Mouse (Mus musculus) cerebral cortex, adult 2 months (tissue): ENCODE measurements around the gene B4galt4.

Experiments used
- WGBS: fragments of 180-500 bp; shearing (Covaris S2); methylation state at CpG from one replicate; pipeline ENCODE4 v1.1.7; 2018; 5-methylcytosine and 5-hydroxymethylcytosine counted together

B4galt4 gene

DNA sequence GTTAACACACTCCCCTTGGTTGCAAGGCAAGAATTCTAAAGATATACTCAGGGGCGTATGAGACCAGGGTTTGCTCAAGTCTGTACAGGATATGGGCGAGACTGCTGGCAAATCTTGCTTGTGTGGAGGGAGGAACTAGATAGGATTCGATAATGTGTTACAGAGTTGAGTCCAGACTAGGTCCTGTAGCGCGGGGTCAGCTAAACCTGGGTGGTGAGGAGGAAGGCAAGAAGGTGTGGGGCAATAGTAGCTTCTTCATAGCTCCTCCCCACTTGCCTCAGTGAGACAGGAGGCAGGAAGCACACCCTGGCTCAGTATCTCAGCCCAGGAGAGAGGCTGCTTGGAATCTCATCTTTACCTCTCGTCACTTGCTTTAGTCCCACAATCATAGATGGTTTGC, 12.9 kb upstream of the B4galt4 start:
- 57% methylated on average over 6 of the region's 6 CpGs for WGBS

DNA sequence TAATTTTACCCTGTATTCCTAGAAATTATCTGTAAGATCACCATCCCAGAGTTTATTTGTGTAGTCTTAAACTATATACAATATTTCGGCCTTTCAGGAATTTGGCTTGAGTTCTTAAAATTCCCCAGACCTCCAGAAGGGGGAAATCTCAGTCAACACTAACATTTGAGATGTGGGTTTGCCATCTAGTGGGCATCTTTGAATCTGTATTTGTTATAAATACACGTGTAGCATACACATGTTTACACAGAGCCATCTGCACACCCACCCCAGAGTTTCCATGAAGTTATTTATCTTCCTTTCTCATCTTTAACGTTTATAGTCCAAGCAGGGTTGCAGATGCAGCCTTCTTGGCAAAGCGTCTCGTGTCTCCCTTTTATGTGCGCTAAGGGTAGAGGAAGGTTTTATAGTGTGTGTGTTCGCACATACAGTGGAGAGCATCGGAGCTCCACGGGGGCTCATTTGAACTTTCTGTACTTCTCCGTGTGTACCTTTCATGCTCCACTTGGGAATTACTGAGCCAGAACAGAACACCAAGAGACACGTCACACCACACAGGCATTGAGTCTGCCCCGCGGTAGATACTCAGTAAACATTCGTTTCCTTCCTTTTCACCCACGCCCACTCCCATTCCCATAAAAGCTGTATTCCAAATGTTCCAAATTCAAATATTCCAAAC, 12.3 kb upstream of the B4galt4 start:
- WGBS = 19% methylated on average over 15 of the region's 15 CpGs

DNA sequence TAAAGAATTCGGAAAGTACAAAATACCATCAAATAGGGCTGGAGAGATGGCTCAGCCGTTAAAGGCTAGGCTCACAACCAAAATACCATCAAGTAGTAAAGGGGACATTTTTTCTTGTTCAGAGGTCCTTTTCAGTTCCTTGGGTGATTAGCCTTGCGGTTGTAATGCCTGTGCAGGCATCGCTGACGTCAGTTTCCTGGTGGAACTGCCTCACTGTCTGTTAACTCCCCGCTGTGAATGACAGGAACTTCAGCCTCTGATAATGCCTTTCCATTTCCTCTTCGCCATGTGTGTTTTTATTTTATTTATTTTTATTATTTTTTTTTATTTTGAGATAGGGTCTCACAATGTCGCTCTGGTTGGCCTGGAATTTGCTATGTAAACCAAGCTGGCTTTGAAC, 11.1 kb upstream of the B4galt4 start:
- 47% methylated on average over 8 of the region's 8 CpGs for WGBS

DNA sequence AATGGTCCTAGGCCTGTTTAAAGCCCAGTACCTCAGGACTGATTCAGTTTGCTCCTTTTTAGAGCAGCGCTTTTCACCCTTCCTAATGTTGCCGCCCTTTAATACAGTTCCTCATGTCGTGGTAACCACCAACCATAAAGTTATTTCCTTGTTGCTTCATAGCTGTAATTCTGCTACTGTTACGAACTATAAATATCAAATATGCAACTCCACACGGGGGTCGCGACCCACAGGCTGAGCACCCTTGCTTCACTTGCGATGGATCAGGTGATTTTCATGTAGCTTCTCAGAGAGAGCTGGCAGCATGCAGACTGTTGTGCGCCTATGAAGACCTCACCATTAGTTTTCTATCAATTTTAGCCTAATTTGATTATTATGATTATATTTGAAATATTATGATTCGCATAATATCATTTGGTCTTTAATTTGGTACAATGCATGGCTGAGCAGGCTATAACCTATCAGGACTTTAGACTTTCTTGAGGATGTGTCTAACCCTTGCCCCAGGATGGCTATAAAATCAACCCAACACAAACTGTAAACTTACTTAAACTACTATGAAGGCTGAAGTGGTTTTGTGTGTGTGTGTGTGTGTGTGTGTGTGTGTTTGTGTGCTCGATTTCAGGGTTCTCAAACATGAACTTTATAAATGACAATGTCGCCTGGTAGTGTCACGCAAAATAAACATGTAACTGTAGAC, 710 bp upstream of the B4galt4 start:
- 89% methylated on average over 13 of the region's 13 CpGs for WGBS

DNA sequence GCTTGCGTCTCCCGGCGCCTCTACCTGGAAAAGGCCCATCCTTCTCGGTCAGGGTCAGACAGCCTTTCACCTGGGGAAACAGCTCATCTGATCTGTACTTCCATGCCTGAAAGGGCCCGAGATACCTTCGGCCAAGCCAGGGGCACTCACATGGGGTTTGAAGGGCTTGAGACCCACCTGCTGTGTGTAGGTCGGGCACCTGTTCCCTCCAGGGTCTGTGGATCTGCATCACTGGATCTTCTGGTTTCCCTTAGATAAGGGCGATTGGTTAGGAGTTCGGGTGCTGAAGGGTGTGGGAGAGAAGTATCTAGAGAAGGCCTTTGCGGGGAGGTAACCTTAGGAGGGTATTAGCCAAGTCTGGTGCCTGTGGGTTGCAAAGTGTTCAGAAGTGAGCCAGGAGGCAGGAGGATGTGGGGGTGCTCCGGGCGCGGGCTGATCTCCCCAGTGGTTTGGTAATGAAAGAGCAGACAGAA, 631 bp downstream of the B4galt4 start:
- under 1% methylated on average over 13 of the region's 13 CpGs for WGBS

DNA sequence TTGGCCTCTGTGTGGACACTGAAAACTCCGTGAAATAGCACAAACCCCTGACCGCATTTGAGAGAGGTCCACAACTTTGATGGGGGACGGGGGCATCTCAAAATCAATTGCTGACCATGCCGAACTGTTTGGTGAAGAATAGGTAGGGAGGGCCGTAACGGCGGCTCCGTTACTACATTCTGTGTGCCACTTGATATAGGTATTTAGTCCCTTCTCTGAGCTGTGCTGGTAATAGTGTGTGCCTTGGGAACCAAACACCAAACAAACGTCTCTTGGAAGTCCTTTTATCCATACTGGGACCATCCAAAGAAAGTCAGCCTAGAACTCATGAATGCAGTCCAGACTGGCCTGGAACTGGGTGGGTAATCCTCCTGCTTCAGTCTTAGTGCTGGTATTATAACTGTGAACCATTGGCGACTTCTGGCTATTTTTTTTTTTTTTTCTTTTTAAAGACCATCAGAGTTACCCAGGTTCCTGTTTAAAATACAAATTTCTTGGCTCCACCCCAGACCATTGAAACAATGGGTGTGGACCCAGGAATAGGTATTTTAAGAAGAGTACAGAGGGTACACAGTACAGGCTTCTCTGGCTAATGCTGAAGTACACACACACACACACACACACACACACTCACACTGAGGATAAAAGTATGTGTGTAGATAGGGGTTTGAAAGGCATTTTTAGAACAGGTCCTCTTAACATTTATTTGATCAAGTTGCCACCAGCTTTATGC, 2.0 kb downstream of the B4galt4 start:
- WGBS = 90% methylated on average over 10 of the region's 10 CpGs

DNA sequence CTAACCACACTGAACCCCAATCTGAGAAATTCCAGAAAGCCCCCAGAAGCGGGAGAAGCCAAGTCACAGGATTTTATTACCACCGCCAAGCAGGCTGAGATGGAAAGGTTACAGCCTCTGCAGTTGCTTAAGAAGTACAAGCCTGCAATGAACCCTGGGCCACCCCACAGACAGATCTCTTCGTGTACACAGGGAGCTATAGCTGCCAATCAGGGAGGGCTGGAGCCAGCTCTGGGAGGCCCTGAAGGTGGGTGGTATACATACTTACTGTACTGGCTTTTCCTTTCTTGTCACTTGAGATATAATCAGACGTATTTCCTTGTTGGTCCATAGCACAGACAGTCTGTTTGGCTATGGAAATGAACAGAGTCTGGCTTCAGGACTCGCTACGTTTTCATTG, 8.7 kb downstream of the B4galt4 start:
- whole genome bisulfite sequencing = 80% methylated on average over 6 of the region's 6 CpGs

DNA sequence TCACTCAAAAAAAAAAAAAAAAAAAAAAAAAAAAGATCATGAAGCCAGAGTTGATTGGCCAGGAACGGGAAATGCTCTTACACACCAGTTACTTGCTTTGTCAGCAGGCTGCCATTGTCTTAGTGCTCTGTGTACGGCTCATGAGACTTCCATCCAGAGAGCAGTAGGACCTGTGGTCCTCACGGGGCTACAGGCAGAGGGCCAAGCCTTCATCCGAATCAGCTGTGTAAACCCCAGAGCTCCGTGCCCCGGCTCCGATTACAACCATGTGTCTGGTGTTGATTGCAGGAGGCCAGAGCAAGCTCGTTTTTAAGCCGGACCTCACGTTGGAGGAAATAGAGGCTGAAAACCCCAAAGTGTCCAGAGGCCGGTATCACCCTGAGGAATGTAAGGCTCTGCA, 11.6 kb downstream of the B4galt4 start:
- 57% methylated on average over 11 of the region's 11 CpGs for WGBS

DNA sequence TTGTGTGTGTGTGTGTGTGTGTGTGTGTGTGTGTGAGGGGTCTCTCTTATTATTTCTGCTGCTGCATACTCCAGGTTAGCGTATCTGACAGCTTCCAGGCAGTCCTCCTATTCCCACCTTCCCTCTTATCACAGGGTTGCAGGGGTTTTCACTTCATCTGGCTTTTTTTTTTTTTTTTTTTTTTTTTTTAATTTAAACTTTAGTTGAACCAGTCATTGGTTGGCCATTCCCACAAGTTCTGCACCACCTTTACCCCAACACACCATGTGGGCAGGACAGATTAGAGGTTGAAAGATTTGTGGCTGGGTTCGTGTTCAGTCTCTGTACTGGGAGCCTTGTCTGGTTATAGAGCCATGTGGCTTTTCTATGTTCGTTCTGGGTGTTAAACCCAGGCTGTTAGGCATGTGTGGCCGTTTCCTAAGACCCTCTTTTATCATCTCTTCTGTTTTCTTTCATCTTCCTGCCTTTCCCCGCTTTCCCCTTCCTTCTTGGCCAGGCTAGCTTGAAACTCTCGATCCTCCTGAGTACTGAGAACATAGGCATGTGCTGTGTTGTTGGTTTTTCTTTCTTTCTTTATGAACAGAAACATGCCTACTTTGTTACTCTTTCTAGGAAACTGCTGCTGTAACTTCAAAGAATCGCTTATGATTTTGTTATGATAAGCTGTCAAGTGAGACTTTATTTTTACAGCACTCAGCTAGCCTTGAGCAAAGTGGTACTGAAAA, 13.6 kb downstream of the B4galt4 start:
- 67% methylated on average over 7 of the region's 7 CpGs for WGBS

DNA sequence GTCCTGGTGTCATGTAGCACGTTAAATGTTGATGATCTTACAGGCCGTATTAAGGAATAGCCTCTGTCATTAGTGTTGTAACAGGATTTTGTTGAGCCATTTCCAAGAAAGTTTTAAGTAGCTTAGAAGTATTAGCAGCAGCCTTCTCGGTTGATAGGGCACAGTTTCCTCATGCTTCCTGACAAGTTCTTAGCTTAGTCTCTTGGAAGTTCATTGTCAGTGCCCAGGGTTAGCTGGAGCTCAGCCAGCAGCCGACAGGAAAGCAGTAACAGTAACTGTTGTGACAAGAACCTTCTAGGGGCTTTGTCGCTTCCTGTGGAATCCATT, 14.1 kb downstream of the B4galt4 start:
- 48% methylated on average over 5 of the region's 5 CpGs for WGBS

DNA sequence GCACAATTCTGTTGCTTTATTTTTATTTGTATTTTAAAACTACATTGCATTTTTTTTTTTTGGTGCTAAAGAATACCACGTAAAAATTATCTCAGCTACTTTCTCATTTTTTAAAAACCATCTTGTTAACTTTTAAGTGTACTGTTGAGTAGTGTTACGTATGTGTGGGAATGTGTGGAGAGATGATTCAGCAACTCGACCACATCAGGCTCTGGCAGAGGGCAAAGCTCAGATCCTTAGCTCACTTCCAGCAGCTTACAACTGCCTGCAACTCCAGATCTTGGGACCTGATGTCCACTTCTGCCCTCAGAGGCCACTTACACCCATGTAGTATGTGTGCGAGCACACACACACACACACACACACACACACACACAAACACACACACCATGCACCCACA, 14.5 kb downstream of the B4galt4 start:
- 46% methylated on average over 4 of the region's 4 CpGs for WGBS

DNA sequence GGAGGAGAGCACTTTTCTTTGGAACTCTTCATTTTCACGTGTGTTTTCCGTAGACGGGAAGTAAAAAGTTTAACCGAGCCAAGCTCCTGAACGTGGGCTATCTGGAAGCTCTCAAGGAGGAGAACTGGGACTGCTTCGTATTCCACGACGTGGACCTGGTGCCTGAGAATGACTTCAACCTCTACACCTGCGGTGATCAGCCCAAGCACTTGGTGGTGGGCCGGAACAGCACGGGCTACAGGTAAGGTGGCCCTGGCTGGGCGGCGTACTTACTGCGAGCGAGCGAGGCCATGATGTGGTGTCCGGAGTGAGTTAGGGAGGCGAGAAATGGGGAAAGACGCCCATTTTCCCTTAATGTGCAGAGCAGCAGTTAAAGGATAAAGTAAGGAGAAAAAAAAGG, 15.6 kb downstream of the B4galt4 start:
- 92% methylated on average over 19 of the region's 19 CpGs for WGBS

DNA sequence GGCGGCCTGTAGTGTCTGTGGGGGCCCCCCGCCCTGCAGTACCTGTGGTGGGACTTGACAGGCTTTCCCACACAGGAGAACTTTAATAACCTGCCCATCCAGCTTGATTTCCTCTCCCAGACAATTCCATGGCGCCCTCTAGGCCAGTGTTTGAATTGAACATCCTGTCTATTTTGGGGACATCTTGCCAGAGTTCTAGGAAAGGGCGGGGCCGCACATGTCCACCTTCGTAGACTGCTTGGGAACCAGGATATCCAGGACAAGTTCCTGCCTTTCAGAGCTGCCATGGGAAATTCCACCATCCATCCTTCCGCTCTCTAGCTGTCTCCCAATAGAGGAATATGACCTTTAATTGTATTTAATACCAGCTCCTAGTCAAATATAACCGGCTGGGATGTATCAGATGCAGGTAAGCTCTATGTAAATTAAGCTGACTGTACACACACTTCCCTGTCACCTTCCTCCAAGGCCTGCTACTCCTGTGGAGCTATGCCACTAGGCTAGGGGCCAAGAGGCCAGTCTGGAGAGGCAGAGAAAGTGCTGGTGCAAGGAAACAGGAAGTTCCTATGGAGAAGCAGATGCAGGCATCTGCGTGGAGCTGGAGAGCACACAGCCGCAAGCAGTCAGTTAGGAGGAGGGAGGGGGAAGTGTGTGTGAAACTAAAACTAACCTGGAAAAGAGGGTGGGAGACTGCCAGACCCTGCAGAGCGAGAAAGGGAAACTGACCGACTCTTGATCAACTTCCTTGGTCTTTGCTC, 16.2 kb downstream of the B4galt4 start:
- WGBS = 77% methylated on average over 12 of the region's 12 CpGs

DNA sequence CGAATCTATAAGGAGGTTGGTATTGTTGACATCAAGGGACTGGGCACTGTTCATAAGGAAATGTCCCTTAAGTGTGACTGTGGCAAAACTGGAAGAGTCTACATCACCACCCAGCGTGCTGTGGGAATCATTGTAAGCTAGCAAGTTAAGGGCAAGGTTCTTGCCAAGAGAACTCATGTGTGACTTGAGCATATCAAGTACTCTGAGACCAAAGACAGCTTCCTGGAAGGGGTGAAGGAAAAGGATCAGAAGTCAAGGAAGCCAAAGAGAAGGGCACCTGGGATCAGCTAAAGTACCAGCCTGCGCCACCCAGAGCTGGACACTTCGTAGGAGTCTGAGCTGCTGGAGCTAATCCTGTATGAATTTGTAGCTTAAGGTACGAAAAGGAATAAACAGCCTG, 18.2 kb downstream of the B4galt4 start:
- 97% methylated on average over 5 of the region's 5 CpGs for WGBS

DNA sequence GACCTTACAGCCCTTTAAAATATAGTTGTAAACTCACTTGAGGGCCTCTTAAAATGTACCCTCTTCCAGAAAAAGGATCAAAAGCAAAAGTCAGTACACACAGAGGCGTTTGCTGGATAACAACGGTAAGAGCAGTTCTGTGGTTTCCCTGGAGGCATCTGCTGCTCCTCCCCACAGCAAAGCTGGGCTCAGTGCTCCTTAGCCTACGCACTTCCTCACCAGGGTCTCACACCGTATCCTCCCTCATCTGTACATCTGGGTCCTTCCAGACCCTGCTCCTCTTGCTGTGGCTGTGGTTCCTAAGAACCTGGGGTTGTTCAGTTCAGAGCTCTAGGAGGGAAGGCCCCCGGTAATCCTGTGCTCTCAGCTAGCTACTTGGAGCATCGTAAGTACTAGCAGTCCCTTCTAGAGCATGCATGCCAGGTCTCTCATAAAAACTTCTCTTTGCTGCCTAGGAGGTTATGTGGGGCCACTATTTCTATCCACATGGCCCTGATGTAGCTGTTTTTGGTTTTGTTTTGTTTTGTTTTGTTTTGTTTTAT, 18.8 kb downstream of the B4galt4 start:
- 78% methylated on average over 6 of the region's 6 CpGs for WGBS

DNA sequence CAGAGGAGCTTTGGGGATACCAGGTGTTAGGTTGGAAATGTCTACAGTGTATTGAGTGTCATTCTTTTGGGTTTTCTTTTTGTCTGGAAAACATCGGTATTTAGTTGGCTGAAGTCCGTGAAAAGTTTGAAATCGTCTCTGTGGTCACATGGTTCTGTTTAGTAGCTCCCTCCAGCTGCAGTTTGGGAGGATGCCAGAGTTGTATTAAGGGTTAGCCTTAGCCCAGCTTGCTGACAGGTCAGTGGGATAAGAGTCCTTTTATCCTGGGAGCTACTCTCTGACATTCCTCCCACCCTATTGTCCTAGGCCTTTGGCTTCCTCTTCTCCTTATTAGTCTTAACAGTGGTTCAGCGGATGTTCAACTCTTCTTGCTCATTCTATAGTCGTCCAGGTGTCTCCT, 19.9 kb downstream of the B4galt4 start:
- 89% methylated on average over 5 of the region's 5 CpGs for WGBS

DNA sequence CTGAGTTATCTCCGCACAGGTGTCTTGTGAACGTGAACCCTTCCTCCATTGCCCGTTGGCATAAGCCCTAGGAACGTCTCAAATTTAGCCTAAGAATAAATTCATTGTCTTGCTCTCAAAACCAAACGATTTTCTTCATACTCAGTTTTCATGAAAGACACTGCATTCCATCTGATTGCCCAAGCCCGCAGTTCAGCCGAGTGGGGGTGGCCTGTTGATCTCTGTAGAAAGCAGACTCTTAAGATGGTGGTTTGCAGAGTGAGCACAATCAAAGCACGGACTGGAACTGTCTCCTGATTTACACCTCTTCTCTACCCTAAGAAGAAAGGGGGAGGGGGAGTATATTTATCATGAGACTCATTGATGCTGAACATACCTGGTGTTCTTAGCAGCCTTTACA, 20.3 kb downstream of the B4galt4 start:
- WGBS = 89% methylated on average over 8 of the region's 8 CpGs

DNA sequence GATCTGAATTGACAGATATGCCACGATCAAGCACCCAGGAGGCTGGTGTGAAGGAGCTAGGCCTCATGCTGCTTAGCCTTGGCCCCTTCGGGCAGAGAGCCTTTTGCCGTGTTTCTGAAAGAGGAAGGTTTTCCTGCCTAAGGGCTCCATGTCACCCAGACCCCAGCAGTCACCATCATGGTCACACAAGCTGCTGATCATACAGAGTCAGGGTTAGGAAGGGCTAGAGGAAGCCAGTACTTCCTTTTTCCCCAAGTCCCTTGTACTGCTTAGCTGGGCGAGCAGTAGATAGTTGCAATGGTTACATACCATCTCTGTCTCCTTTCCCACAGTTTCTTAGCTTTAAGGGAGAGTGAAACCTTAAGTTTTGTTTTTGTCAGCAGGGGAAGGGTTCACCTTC, 21.4 kb downstream of the B4galt4 start:
- whole genome bisulfite sequencing = 82% methylated on average over 4 of the region's 4 CpGs

DNA sequence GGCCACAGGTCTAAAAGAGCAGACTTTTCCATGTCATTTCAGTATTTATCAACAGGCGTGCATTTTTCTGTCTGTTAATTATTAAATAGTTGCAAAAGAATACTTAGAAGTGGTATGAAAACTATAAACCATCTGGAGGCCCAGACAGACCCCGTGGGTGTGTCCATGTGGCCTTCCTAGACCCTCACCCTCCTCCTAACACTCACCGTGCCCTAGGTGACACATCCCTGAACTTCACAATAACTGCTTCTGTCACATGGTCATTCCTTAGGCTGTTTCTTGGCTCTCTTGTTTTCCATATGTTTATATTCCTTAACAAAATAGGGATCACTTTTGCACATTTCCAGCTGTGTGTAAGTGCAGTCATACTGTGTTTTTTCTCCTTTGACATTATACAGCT, 24.6 kb downstream of the B4galt4 start:
- WGBS = 80% methylated on average over 3 of the region's 3 CpGs

DNA sequence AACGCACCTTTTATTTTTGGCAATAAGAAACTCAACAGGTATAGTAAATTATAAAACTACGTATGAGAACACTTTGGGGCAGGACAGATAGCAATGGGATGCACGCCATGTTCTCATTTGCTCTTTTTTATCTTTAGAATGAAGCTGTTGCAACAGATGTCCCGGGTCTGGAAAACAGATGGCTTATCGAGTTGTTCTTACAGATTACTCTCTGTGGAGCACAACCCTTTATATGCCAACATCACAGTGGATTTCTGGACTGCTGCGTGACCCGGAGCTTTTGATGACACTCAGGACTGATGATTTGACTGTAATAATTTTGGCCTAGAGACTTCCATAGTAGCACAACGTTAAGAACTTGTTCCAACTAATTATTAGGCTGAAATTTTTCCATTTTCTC, 25.7 kb downstream of the B4galt4 start:
- WGBS = 59% methylated on average over 8 of the region's 8 CpGs

DNA sequence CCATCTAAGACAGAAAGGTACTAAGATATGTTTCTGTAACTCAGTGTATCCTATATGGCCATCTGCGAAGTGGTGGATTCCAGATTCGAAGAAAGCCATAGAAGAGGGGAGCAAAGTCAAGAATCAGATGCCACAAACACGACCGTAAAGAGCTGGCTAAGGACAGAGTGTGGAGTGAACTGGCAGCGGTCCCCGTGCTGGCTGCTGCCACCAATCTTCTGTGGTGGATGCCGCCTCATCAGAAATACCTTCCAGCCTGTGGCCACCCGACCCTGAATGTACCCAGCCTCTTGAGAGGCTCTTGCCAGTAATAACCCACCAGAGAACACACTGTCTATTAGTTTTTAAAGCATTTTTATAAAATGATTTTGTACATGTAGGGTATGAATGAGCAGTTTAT, 26.3 kb downstream of the B4galt4 start:
- WGBS = 85% methylated on average over 8 of the region's 8 CpGs
